24 mouse cellular contexts compared by ENCODE assay signal in the genomic region with DNA sequence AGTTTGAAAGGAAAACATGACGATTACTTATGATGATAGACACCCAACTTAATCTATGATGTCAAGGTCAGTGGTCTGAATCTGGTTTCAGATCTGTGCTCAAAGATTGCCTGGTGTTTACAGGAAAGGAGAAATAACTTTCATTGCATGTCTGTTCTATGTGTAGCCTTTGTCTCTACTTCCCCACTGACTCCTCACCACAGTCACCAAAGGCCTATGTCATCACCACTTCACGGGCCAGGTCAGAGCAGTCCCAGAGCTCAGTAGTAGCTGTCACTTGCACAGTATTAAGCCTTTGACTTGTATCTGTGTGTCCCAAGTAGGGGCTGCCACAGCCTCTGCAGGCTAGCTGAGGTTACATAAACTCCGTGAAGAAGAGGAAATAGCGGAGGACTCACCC. TPM values are rescaled to one million over a fixed set of nuclear protein-coding genes. Genes with fewer than 3 reads are reported as not detected.
DNase-seq lines count a peak whose midpoint lies in the region; ATAC-seq and TF ChIP-seq lines count a peak whose summit lies in the region.
"Had no signal": no experiment of that assay in that cellular context is flagged by ENCODE, and none has a peak within 500 bp of the region (broad histone marks: within the 10 kb centered on the region; RNA-seq: fewer than 3 reads in every experiment).

No protein-coding gene starts in this region.

- H3K4me2 ChIP-seq in liver, embryonic 11.5 days = no peak overlapping the region
- H3K4me2 ChIP-seq: embryonic facial prominence, embryonic 12.5 days; heart, embryonic 11.5 days; heart, embryonic 15.5 days; hindbrain, embryonic 14.5 days had no signal

- WGBS in liver, adult 2 months = 81% methylated on average over 4 of the region's 4 CpGs
- 60% methylated on average over 4 of the region's 4 CpGs for WGBS in liver, embryonic 11.5 days

- H3K27me3 ChIP-seq in liver, adult 2 months (ENCODE audit: control insufficient read depth, insufficient read depth, low read length) = no peaks in the 10 kb centered on the region
- peaks cover 11% of the 10 kb centered on the region; the same call in 1 of the 2 replicates for H3K27me3 ChIP-seq in liver, embryonic 11.5 days (replicated peaks; ENCODE audit: control insufficient read depth, insufficient read depth, low read length)
- H3K27me3 ChIP-seq: embryonic facial prominence, embryonic 12.5 days had no signal

- no peaks in the 10 kb centered on the region for H3K4me1 ChIP-seq in liver, adult 2 months (ENCODE audit: control insufficient read depth, insufficient read depth, low read length)
- no peaks in the 10 kb centered on the region for H3K4me1 ChIP-seq in liver, embryonic 11.5 days (replicated peaks; ENCODE audit: control insufficient read depth, insufficient read depth, low read length)
- H3K4me1 ChIP-seq: embryonic facial prominence, embryonic 12.5 days; heart, embryonic 15.5 days had no signal

- TF ChIP-seq POLR2A in liver, adult 2 months (IDR thresholded peaks at IDR 0.05; ENCODE audit: extremely low read depth, insufficient read depth, low read length) = no peak

- no peak overlapping the region for H3K9ac ChIP-seq in liver, adult 2 months (ENCODE audit: low read depth, low read length)
- no peak overlapping the region for H3K9ac ChIP-seq in liver, embryonic 11.5 days (ENCODE audit: low read depth, low read length)
- H3K9ac ChIP-seq: embryonic facial prominence, embryonic 12.5 days; heart, embryonic 15.5 days; hindbrain, embryonic 14.5 days had no signal

- no peak overlapping the region for H3K27ac ChIP-seq in liver, adult 2 months (replicated peaks; ENCODE audit: insufficient read depth, low read depth, low read length)
- H3K27ac ChIP-seq in liver, embryonic 11.5 days (ENCODE audit: low read depth, low read length) = no peak overlapping the region
- H3K27ac ChIP-seq: embryonic facial prominence, embryonic 12.5 days; heart, adult 2 months; heart, embryonic 15.5 days; hindbrain, embryonic 10.5 days; hindbrain, embryonic 14.5 days had no signal

- H3K9me3 ChIP-seq in liver, embryonic 11.5 days (ENCODE audit: control insufficient read depth, low read length) = no peaks in the 10 kb centered on the region
- H3K9me3 ChIP-seq: embryonic facial prominence, embryonic 12.5 days; heart, embryonic 15.5 days; hindbrain, embryonic 10.5 days had no signal

- no peak for ATAC-seq in liver, embryonic 11.5 days (replicated peaks; ENCODE audit: low FRiP score)
- ATAC-seq in hematopoietic stem cell, adult 5-6 weeks (replicated peaks in 1 of 2; ENCODE audit: insufficient read depth in 1 of 2, low FRiP score in 2 of 2, low TSS enrichment in 1 of 2, low read depth in 1 of 2, poor library complexity in 2 of 2, severe bottlenecking in 2 of 2) = peak; percentile 44 to 54
- ATAC-seq: activated CD4-positive, CD25-positive, alpha-beta regulatory T cell, adult 4 months; forebrain, embryonic 16.5 days; Patski had no signal

- no peaks in the 10 kb centered on the region for H3K36me3 ChIP-seq in liver, adult 2 months (ENCODE audit: control insufficient read depth, insufficient read depth, low read length)
- no peaks in the 10 kb centered on the region for H3K36me3 ChIP-seq in liver, embryonic 11.5 days (ENCODE audit: control insufficient read depth, insufficient read depth, low read length)
- H3K36me3 ChIP-seq: embryonic facial prominence, embryonic 12.5 days; heart, embryonic 15.5 days; hindbrain, embryonic 10.5 days had no signal

- peak; percentile 5 for DNase-seq in liver, adult 2 months (ENCODE audit: extremely low read depth, low read depth, low spot score)
- DNase-seq in liver, embryonic 11.5 days (ENCODE audit: low spot score) = no peak
- peak; percentile 21 for DNase-seq in 416B (ENCODE audit: low read depth)
- peak; percentile 39 to 71 for DNase-seq in monocyte, adult 2 months (ENCODE audit: low read depth in 1 of 2, low spot score in 2 of 2)
- DNase-seq in kidney, postnatal 4 days = no peak
- no peak for DNase-seq in left cerebral cortex, adult 8-10 months (ENCODE audit: low spot score in 2 of 2)
- DNase-seq in urinary bladder, postnatal 36 days (ENCODE audit: low spot score in 2 of 2) = no peak
- DNase-seq: adrenal gland, adult 2 months; adrenal gland, postnatal 36 days; cerebellum, adult 2 months; cerebellum, postnatal 10 days; gastrocnemius, postnatal 10 days; heart, adult 2 months; heart, postnatal 14 days had no signal

- H3K4me3 ChIP-seq in liver, adult 2 months (ENCODE audit: insufficient read depth, low read depth, low read length) = no peak overlapping the region
- H3K4me3 ChIP-seq in liver, embryonic 11.5 days (ENCODE audit: low read depth, low read length) = no peak overlapping the region
- H3K4me3 ChIP-seq: embryonic facial prominence, embryonic 12.5 days; heart, adult 2 months; heart, embryonic 15.5 days; hindbrain, embryonic 10.5 days had no signal

- no peaks in the 10 kb centered on the region for H3K79me2 ChIP-seq in liver, adult 2 months (ENCODE audit: control insufficient read depth, insufficient read depth, low read length)

- no peak for TF ChIP-seq CTCF in liver, adult 2 months (IDR thresholded peaks at IDR 0.05; ENCODE audit: low read depth, low read length)

RNA-seq across cellular contexts. Expression of gene Ildr1, which starts 23.7 kb away (rescaled TPM):
- total RNA-seq in liver, adult 2 months (2014; rRNA removed) = 0.34 and 0.37 TPM in 2 replicates
- 0.11 and 0.15 TPM in 2 replicates for polyA plus RNA-seq in liver, adult 2 months (2012; rRNA removed)
- 0.05 TPM in 1 of 2 replicates, not detected in the other for polyA plus RNA-seq in liver, embryonic 11.5 days (2014; fragmentation: Nextera tagmentation; extraction: Ambion mirVana)
- 0.45 and 0.63 TPM in 2 replicates for total RNA-seq in hematopoietic stem cell, adult 5-6 weeks (2017)
- total RNA-seq in left cerebral cortex, adult 8-10 months (2022) = under 1 TPM; 0.13 to 0.57 (median 0.20) TPM
- total RNA-seq: adrenal gland, adult 2 months; adrenal gland, postnatal 36 days; gastrocnemius, postnatal 4 days; heart, adult 2 months had no signal
- polyA plus RNA-seq: adrenal gland, adult 2 months; heart, embryonic 11.5 days; Patski had no signal

RNA-seq across cellular contexts. Expression of gene Cd86, which starts 51.6 kb away (rescaled TPM):
- 5.2 and 5.3 TPM in 2 replicates for total RNA-seq in liver, adult 2 months (2014; rRNA removed)
- 0.68 and 0.99 TPM in 2 replicates for polyA plus RNA-seq in liver, adult 2 months (2012; rRNA removed)
- 4.5 and 4.6 TPM in 2 replicates for polyA plus RNA-seq in liver, embryonic 11.5 days (2014; fragmentation: Nextera tagmentation; extraction: Ambion mirVana)
- 14.1 and 18.0 TPM in 2 replicates for total RNA-seq in hematopoietic stem cell, adult 5-6 weeks (2017)
- 1 to 10 TPM in 3 of 4 experiments, under 1 TPM in 1; 0.74 to 3.8 (median 2.3) TPM for total RNA-seq in left cerebral cortex, adult 8-10 months (2022)
- polyA plus RNA-seq: Patski had no signal

Comparison
In these comparisons a context has a peak if more than half of its experiments do, and no peak if none do; other contexts are left out.
1. DNase-seq: peak in liver, adult 2 months (single experiment), 416B (single experiment) and monocyte, adult 2 months (2 of 2); none in liver, embryonic 11.5 days (single experiment), kidney, postnatal 4 days (0 of 2), left cerebral cortex, adult 8-10 months (0 of 2) and urinary bladder, postnatal 36 days (0 of 2).